Mouse (Mus musculus): Measurements from ENCODE around the gene Spns2.
A peak's percentile ranks its signal among the peaks of the same experiment; 100 is the strongest.

DNA sequence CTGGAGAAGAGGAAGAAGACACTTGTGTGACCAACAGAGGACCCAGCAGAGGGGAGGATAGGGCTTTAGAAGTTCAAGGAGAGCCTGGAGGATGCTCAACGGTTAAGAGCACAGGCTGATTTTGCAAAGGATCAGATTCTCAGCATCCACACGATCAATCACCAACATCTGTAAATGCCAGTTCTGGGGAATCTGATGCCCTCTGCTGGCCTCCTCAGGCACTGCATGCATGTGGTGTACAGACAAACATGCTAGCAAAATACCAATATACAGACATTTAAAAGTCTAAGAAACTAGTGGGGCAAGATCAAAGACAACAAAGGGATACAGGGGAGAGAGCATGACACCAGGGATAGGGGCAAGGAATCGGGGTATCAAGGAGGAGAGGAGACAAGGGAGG, 45.8 kb upstream of the Spns2 start:
- peak; percentile 86 for TF ChIP-seq CTCF (IDR thresholded peaks at IDR 0.05; ENCODE audit: low read depth)
- no peak for TF ChIP-seq EP300 (IDR thresholded peaks at IDR 0.05; ENCODE audit: low read depth)

All from liver, embryonic 14.5 days (tissue).